Mouse (Mus musculus): ENCODE measurements at regions not wholly inside any gene's neighbourhood (a gene's known extent, or its start where the extent isn't known, plus 50 kb on each side); places are given as distances from the start of the nearest gene placed in this dataset.

DNA sequence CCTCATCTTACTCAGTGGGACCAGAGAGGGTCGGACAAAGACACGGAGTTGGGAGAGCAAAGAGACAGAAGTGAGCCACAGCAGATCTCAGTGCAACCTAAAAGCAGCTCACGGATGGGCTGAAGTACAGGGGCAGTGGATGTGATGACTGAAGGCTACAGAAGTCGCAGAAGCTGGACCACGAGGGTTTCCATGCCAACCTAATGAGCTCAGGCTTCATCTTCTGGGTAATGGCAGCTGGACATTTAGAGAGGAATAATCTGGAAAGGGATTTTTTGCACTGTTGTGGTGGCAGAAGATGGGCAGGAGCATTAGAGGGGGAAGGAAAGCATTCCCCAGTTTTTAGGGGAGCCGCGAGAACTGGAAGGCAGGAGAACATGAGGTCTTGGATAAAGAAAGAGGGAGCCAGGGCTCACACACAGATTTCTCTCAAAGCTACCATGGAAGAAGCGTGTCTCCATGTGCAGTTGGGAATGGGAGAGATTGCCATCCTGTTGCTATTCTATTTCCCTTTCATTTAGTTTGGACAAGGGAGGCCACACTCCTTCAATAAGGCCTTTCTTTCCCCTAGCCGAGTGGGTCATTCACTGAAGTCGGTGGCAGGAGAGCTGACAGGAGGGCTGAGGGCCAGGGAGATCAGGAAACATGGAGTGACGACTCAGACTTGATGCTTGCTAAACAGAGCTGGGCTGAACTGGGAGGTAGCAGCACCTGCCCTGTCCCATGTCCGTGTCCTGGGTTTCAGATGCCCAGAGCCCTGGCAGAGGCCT lies 65.6 kb downstream of the Mycn start:
- TF ChIP-seq POLR2A (IDR thresholded peaks at IDR 0.05; ENCODE audit: borderline replicate concordance, extremely low read depth, insufficient read depth, insufficient read length, poor library complexity, severe bottlenecking) (no peak), CTCF (IDR thresholded peaks at IDR 0.05; ENCODE audit: borderline replicate concordance, extremely low read depth, insufficient read depth, insufficient read length) (no peak)

Data from brain, embryonic 14.5 days (tissue).